Mouse (Mus musculus) frontal cortex, adult (tissue): ENCODE results near the gene Map6d1.

Source experiments
- ATAC-seq: cut with Nextera tagmentation; 2 replicates; pipeline ENCODE4 v1.9.2; 2017; ENCODE audit warnings: mild to moderate bottlenecking, moderate library complexity, mixed read lengths; ENCODE audit not compliant: low TSS enrichment

The Map6d1 gene

GRCm38 (mm10) chr16:20240468-20241414, at the start of gene Map6d1:
TSS of gene Map6d1 (minus strand) at chr16:20241358.
- ATAC-seq: peak; percentile 53

- ATAC-seq: no peak
Measured at GRCm38 (mm10) chr16:20280238-20280637, 39.1 kb upstream of the Map6d1 start.

GRCm38 (mm10) chr16:20279395-20279794, 38.2 kb upstream of the Map6d1 start:
- ATAC-seq: no peak

DNA sequence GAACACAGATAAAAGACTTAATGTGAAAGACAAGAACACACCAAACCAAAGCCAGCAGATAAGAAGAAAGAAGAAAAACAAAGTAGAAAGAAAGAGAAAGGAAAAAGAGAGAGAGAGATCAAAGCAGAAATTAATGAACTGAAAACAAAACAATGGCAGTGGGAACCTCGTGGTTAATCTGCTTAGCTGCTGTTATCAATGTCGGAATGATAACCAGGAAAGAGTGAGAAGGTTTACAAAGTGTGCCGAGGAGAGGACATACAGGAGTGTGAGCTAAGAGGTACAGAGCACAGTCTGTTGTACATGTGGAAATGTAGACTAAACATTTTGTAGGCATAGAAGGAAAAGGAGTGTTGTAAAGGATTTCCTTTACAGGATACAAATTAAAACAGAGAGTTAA, 31.8 kb upstream of the Map6d1 start:
- no peak for ATAC-seq

DNA sequence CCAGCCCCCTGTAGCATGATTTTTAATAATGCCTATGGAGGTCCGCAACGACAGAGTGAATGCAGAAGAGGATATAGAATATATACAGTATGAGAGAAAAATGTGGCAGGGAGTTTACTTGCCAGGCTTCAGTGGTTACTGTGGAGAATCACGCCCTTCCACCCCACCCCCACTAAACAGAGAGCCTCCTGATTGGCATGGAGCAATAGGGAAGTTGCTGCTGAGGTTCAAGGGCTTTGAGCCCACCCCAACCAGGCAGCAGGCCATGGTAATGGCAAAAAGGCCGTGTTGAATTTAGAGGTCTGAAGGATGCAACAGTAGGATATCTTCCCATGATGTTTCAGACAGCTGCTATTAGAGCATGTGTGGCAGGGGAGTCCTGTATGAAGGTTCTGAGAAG, 30.2 kb upstream of the Map6d1 start:
- no peak for ATAC-seq

- no peak for ATAC-seq
Measured at GRCm38 (mm10) chr16:20265089-20265488, 23.9 kb upstream of the Map6d1 start.

- ATAC-seq: no peak
Measured at GRCm38 (mm10) chr16:20257926-20258325, 16.8 kb upstream of the Map6d1 start.

GRCm38 (mm10) chr16:20248442-20249174, 7.5 kb upstream of the Map6d1 start:
- peak; percentile 91 for ATAC-seq

GRCm38 (mm10) chr16:20247103-20247502, 5.9 kb upstream of the Map6d1 start:
- ATAC-seq: no peak

- no peak for ATAC-seq
Measured at GRCm38 (mm10) chr16:20238646-20239045, 2.5 kb downstream of the Map6d1 start.

GRCm38 (mm10) chr16:20237426-20237825, 3.7 kb downstream of the Map6d1 start:
- peak; percentile 63 for ATAC-seq

GRCm38 (mm10) chr16:20234406-20234805, 6.8 kb downstream of the Map6d1 start:
- peak; percentile 50 for ATAC-seq

DNA sequence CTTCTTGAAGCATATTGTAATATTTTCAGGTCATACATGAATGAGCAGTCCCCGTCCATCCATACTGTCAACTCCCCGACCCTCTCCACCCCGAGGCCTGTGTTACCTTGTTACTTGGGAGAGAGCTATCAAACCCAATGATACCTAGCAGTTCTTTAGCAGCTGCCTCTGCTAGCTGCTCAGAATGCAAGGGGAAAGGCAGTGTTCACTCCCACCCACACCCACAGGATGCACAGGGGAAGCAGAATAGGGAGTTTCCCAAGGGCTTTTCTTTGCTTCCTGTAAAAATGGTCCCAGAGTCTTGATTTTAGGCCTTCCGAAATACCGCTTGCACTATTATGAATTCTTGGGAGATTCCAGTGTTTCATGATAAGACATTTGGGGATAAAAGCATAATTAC, 13.0 kb downstream of the Map6d1 start:
- peak; percentile 76 for ATAC-seq

GRCm38 (mm10) chr16:20227504-20227903, 13.7 kb downstream of the Map6d1 start:
- peak; percentile 66; the same call in 1 of the 2 replicates for ATAC-seq

- no peak for ATAC-seq
Measured at GRCm38 (mm10) chr16:20226676-20227075, 14.5 kb downstream of the Map6d1 start.

DNA sequence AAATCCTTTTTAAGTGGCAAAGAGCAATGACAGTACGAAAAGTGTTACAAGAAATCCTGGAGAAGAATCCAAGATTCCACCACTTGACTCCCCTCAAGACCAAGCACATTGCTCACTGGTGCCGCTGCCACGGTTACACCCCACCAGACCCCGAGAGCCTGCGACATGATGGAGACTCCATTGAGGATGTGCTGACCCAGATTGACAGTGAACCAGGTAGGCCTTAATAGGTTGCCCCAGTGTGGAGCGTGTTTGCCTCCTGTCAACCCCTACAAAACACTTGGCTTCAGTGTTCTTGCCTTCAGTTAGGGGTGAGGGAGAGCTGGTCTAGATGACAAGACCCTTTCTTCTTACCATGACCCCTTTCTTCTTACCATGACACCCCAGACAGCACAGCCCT, 18.4 kb downstream of the Map6d1 start:
- ATAC-seq: no peak

- 0 out of 2 replicates have a peak, but pooled peaks have one; percentile 57 for ATAC-seq
Measured at GRCm38 (mm10) chr16:20213591-20214226, 27.4 kb downstream of the Map6d1 start.

DNA sequence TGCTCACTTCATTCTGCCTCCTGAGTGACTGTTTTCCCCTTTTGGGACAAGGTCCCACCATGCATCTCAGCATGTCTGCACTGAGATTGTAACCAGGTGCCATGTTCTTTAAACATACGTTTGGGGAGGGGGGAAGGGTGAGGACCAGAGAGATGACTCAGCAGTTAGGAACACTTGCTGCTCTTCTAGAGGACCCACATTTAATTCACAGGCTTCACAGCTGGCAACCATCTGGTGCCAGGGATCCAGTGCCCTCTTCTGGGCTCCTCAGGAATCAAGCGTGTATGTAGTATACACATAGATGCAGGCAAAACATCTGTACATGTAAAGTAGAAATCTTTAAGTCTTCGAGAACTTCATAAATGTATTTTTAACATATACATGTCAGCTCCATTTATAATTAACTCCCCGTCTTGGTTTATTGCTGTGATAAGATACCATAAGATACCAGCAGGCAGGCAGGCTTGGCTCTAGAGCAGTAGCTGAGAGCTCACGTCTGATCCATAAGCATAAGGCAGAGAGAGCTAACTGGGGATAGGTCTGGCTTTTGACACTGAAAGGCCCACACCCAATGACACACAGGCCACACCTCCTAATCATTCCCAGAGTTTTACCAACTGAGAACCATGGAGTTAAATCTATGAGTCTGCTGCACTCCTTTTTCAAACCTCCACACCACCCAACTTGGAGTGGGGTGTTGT, 41.5 kb downstream of the Map6d1 start:
- ATAC-seq: no peak

DNA sequence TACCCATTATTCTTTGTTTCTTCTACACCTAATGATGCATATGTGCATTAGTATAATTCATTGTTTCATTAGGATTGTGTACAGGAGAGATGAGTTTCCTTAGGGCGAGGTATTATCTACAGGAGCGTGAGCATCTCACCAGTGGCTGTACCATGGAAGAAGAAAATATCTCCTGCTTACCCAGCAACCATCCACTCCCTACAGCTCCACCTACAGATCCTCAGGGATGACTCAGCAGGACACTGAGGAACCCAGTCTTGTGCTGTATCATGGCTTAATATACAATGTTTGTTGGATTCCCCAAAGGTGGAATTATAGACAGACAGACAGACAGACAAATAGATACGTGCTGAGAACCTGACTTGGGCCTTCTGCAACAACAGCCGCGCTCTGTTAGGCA, 44.2 kb downstream of the Map6d1 start:
- ATAC-seq: peak; percentile 86; the same call in 1 of the 2 replicates

- ATAC-seq: no peak
Measured at GRCm38 (mm10) chr16:20195546-20195945, 45.6 kb downstream of the Map6d1 start.

DNA sequence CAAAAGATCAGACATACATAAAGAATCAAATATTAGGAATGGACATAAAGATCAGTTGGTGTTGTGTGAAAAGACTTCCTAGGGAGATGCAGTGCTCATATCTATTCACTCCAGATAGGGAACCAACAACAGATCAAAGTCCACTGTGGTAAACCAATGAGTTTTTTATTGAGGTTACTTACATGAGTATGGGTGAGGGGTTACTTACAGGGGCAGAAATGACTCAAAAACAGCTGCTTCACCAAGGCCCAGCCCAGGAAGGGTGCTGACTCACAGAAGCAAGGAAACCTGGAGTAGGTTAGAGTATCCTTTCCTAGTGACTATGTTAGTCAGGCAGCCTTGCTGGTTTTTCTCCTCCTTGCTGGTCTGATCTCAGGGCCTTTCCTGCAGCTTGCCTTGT, 49.1 kb downstream of the Map6d1 start:
- ATAC-seq: no peak
